Mouse (Mus musculus): ENCODE measurements around the gene Insm1.

DNA sequence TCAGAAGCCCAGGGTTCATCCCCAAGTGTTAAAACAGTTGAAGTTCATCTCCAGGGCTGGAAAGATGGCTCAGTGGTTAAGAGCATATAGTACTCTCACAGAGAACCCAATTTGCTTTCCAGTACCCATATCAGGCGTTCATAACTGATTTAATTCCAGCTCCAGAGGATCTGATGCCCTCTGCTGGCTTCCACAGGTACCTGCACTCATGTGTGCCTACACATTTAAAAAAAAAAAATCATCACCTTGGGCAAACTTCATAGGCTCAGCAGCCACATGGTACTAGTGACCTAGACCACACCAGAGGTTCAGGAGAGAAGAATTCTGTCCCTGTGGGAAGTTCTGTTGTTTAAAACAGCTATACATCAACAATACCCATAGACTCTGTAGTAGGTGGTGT lies 43.0 kb upstream of the Insm1 start:
- TF ChIP-seq POLR2A (IDR thresholded peaks at IDR 0.05; ENCODE audit: borderline replicate concordance, control insufficient read depth, low read depth, low read length) (no peak), CTCF (IDR thresholded peaks at IDR 0.05; ENCODE audit: control insufficient read depth, insufficient read depth, low read length) (no peak)

Data from bone marrow, adult 2 months (tissue).